ENCODE assay signal across 22 mouse cellular contexts in the genomic region with DNA sequence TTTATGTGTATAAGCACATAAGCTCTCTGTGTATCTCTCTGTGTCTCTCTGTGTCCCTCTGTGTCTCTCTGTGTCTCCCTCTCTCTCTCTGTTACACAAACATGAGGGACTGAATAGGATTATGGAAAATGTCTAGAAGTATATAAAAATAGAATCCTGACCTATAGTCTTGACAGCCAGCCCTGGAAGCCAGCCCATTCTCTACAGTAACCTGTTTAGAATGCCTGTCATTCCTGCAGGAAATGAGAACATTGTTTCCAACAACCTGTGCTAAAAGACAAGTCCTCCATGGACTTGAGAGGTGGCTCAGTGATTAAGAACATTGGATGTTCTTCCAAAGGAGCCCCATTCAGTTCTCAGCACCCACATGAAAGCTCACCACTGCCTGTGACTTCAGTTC.
DNase-seq lines count a peak whose midpoint lies in the region; ATAC-seq lines count a peak whose summit lies in the region.
"Had no signal": no experiment of that assay in that cellular context is flagged by ENCODE, and none has a peak within 500 bp of the region (broad histone marks: within the 10 kb centered on the region; RNA-seq: fewer than 3 reads in every experiment).

No protein-coding gene starts in this region.

- no peaks in the 10 kb centered on the region for H3K9me3 ChIP-seq in embryonic facial prominence, embryonic 14.5 days (ENCODE audit: control insufficient read depth, low read length)
- H3K9me3 ChIP-seq: hindbrain, embryonic 12.5 days; hindbrain, embryonic 15.5 days had no signal

- DNase-seq in cerebellum, postnatal 25 days, result peak; percentile 39 to 72
- DNase-seq in cerebellum, adult 9-10 months, result no peak
- DNase-seq in left cerebral cortex, postnatal 4 days, result peak; percentile 9
- no peak for DNase-seq in left cerebral cortex, adult 11 months (ENCODE audit: low spot score)
- peak; percentile 56 for DNase-seq in embryonic facial prominence, embryonic 14.5 days (ENCODE audit: low spot score)
- DNase-seq in Muller cell, postnatal 12 days (ENCODE audit: inconsistent ontology term), result no peak
- DNase-seq: adrenal gland, postnatal 10 days; adrenal gland, postnatal 36 days; cerebellum, adult 11 months; embryo, embryonic 11 days; forebrain, postnatal 0 days; gastrocnemius, adult 2 months; gastrocnemius, postnatal 14 days; heart, adult 11 months; kidney, adult 2 months had no signal

- no peak overlapping the region for H3K4me3 ChIP-seq in embryonic facial prominence, embryonic 14.5 days (ENCODE audit: low read depth, low read length)
- H3K4me3 ChIP-seq: gastrocnemius, adult 2 months; hindbrain, embryonic 12.5 days; hindbrain, embryonic 15.5 days had no signal

- no peak overlapping the region for H3K4me2 ChIP-seq in embryonic facial prominence, embryonic 14.5 days (ENCODE audit: low read depth, low read length)
- H3K4me2 ChIP-seq: heart, embryonic 11.5 days; hindbrain, embryonic 12.5 days; hindbrain, embryonic 15.5 days had no signal

- intact Hi-C loops in left cerebral cortex, postnatal 4 days (cut with DNase I), result no loop called here

- no peaks in the 10 kb centered on the region; the same call in 1 of the 2 replicates for H3K4me1 ChIP-seq in embryonic facial prominence, embryonic 14.5 days (ENCODE audit: control insufficient read depth, insufficient read depth, low read length)
- H3K4me1 ChIP-seq: hindbrain, embryonic 12.5 days; hindbrain, embryonic 15.5 days had no signal

- H3K27me3 ChIP-seq in embryonic facial prominence, embryonic 14.5 days (replicated peaks; ENCODE audit: control insufficient read depth, insufficient read depth, low read length), result no peaks in the 10 kb centered on the region
- H3K27me3 ChIP-seq: hindbrain, embryonic 12.5 days; hindbrain, embryonic 15.5 days had no signal

- no peaks in the 10 kb centered on the region for H3K36me3 ChIP-seq in embryonic facial prominence, embryonic 14.5 days (ENCODE audit: control insufficient read depth, insufficient read depth, low read length)
- H3K36me3 ChIP-seq: hindbrain, embryonic 12.5 days; hindbrain, embryonic 15.5 days had no signal

- peak overlapping the region; percentile 30; the same call in 1 of the 2 replicates for H3K27ac ChIP-seq in embryonic facial prominence, embryonic 14.5 days (replicated peaks; ENCODE audit: low read depth, low read length)
- H3K27ac ChIP-seq: gastrocnemius, adult 2 months; hindbrain, embryonic 12.5 days; hindbrain, embryonic 15.5 days had no signal

- no peak overlapping the region for H3K9ac ChIP-seq in embryonic facial prominence, embryonic 14.5 days (ENCODE audit: low read depth, low read length)
- H3K9ac ChIP-seq: forebrain, postnatal 0 days; hindbrain, embryonic 12.5 days; hindbrain, embryonic 15.5 days had no signal

- no peak for ATAC-seq in embryonic facial prominence, embryonic 14.5 days (ENCODE audit: low read depth)
- ATAC-seq: activated CD4-positive, CD25-positive, alpha-beta regulatory T cell, adult 4 months; CD4-positive, CD25-positive, alpha-beta regulatory T cell, adult 4 months; forebrain, embryonic 14.5 days; forebrain, postnatal 0 days; intestine, postnatal 0 days had no signal

Comparison
In these comparisons a context has a peak if more than half of its experiments do, and no peak if none do; other contexts are left out.
1. DNase-seq: peak in cerebellum, postnatal 25 days (2 of 2), left cerebral cortex, postnatal 4 days (single experiment) and embryonic facial prominence, embryonic 14.5 days (single experiment); none in cerebellum, adult 9-10 months (single experiment), left cerebral cortex, adult 11 months (single experiment) and Muller cell, postnatal 12 days (single experiment).